Mouse (Mus musculus): Measurements from ENCODE around the gene Nsun2.

DNA sequence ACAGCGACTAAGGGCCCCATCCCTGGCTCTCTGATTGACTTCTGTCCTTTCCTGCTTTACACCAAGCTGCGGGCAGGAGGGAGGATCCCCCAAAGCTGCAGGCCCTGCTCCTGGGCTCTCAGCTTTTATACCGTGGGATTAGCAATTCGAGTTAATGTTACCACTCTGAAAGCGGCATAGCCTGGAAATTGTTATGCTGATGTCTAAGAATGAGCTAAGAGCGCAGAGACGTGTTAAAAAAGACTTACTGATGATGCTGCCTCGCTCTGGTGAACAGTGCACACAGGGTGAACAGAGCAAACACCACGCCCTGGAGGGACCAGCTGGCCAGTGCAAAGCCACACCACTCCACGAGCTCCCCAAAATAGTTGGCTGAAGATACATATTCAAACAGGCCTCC lies 52.8 kb downstream of the Nsun2 start:
- TF ChIP-seq GATA1 (IDR thresholded peaks at IDR 0.05; ENCODE audit: low read length) (no peak), TAL1 (IDR thresholded peaks at IDR 0.05; ENCODE audit: low read length) (no peak)
